8 mouse cellular contexts compared by ENCODE assay signal in genomic region chr9:119322289-119323259, GRCm38 (mm10). TPM values are rescaled to one million over a fixed set of nuclear protein-coding genes. Genes with fewer than 3 reads are reported as not detected.
DNase-seq lines count a peak whose midpoint lies in the region; ATAC-seq and TF ChIP-seq lines count a peak whose summit lies in the region.

Oxsr1 (minus strand) TSS chr9:119322427.

- H3K4me2 ChIP-seq in embryonic facial prominence, embryonic 13.5 days: peak within 1 kb of the TSS; percentile 97
- H3K4me2 ChIP-seq in limb, embryonic 12.5 days: peak within 1 kb of the TSS; percentile 92
- peak within 1 kb of the TSS; percentile 68 for H3K4me2 ChIP-seq in midbrain, embryonic 15.5 days

- H3K27ac ChIP-seq in embryonic facial prominence, embryonic 13.5 days: peak within 1 kb of the TSS; percentile 89
- peak within 1 kb of the TSS; percentile 100 for H3K27ac ChIP-seq in kidney, adult 2 months (ENCODE audit: insufficient read depth, low read depth, low read length)
- H3K27ac ChIP-seq in limb, embryonic 12.5 days: peak within 1 kb of the TSS; percentile 84
- peak within 1 kb of the TSS; percentile 92 for H3K27ac ChIP-seq in midbrain, embryonic 15.5 days
- peak within 1 kb of the TSS; percentile 100 for H3K27ac ChIP-seq in spleen, adult 2 months (ENCODE audit: insufficient read depth, low read length)

- TF ChIP-seq POLR2A in kidney, adult 2 months (IDR thresholded peaks at IDR 0.05; ENCODE audit: low read depth, low read length): no peak
- peak; percentile 57 for TF ChIP-seq POLR2A in spleen, adult 2 months (IDR thresholded peaks at IDR 0.05; ENCODE audit: low read depth, low read length)

- ATAC-seq in embryonic facial prominence, embryonic 13.5 days (ENCODE audit: insufficient number of reproducible peaks, insufficient read depth, low FRiP score, low TSS enrichment, low read depth): peak; percentile 95
- peak; percentile 97 for ATAC-seq in limb, embryonic 12.5 days (ENCODE audit: insufficient number of reproducible peaks, insufficient read depth, low FRiP score, low TSS enrichment, low read depth)
- ATAC-seq in midbrain, embryonic 15.5 days (replicated peaks): peak; percentile 97

- TF ChIP-seq CTCF in kidney, adult 2 months (conservative IDR thresholded peaks at IDR 0.05; ENCODE audit: insufficient read depth, insufficient read length, low read depth, low read length): peak; percentile 40
- TF ChIP-seq CTCF in spleen, adult 2 months (IDR thresholded peaks at IDR 0.05; ENCODE audit: extremely low read depth, insufficient read depth, insufficient read length, insufficient replicate concordance): no peak

- H3K9me3 ChIP-seq in embryonic facial prominence, embryonic 13.5 days: no peaks in the 10 kb centered on the region
- H3K9me3 ChIP-seq in limb, embryonic 12.5 days: no peaks in the 10 kb centered on the region
- H3K9me3 ChIP-seq in midbrain, embryonic 15.5 days: no peaks in the 10 kb centered on the region

- peak within 1 kb of the TSS; percentile 85 for H3K9ac ChIP-seq in embryonic facial prominence, embryonic 13.5 days
- H3K9ac ChIP-seq in limb, embryonic 12.5 days (replicated peaks): peak within 1 kb of the TSS; percentile 77
- peak within 1 kb of the TSS; percentile 72 for H3K9ac ChIP-seq in midbrain, embryonic 15.5 days

- peak; percentile 99 for DNase-seq in 3134 (ENCODE audit: extremely low read depth, insufficient read length, low spot score)
- DNase-seq in adrenal gland, postnatal 36 days: peak; percentile 99
- peak; percentile 100 for DNase-seq in heart, adult 18-20 months
- peak; percentile 100 for DNase-seq in kidney, adult 2 months
- DNase-seq in spleen, adult 2 months (ENCODE audit: low read depth in 1 of 2, low spot score in 2 of 2): peak; percentile 97 to 99

- under 1% methylated on average over 76 of the region's 76 CpGs for WGBS in embryonic facial prominence, embryonic 13.5 days
- under 1% methylated on average over 76 of the region's 76 CpGs for WGBS in kidney, adult 2 months
- under 1% methylated on average over 76 of the region's 76 CpGs for WGBS in limb, embryonic 12.5 days
- under 1% methylated on average over 76 of the region's 76 CpGs for WGBS in midbrain, embryonic 15.5 days
- WGBS in spleen, adult 2 months: under 1% methylated on average over 76 of the region's 76 CpGs

- peak within 1 kb of the TSS; percentile 90 for H3K4me3 ChIP-seq in embryonic facial prominence, embryonic 13.5 days
- H3K4me3 ChIP-seq in kidney, adult 2 months (ENCODE audit: insufficient read depth, low read depth, low read length): peak within 1 kb of the TSS; percentile 72
- peak within 1 kb of the TSS; percentile 88 for H3K4me3 ChIP-seq in limb, embryonic 12.5 days (replicated peaks)
- H3K4me3 ChIP-seq in midbrain, embryonic 15.5 days: peak within 1 kb of the TSS; percentile 95
- H3K4me3 ChIP-seq in spleen, adult 2 months (ENCODE audit: extremely low read depth, insufficient read depth, insufficient read length): peak within 1 kb of the TSS; percentile 92

- H3K27me3 ChIP-seq in embryonic facial prominence, embryonic 13.5 days: no peaks in the 10 kb centered on the region
- H3K27me3 ChIP-seq in kidney, adult 2 months (replicated peaks; ENCODE audit: control insufficient read depth, insufficient read depth, low read length): no peaks in the 10 kb centered on the region
- H3K27me3 ChIP-seq in limb, embryonic 12.5 days: no peaks in the 10 kb centered on the region
- no peaks in the 10 kb centered on the region for H3K27me3 ChIP-seq in midbrain, embryonic 15.5 days (replicated peaks)
- H3K27me3 ChIP-seq in spleen, adult 2 months (ENCODE audit: control insufficient read depth, insufficient read depth, low read length): no peaks in the 10 kb centered on the region

- H3K4me1 ChIP-seq in embryonic facial prominence, embryonic 13.5 days: peaks cover 19% of the 10 kb centered on the region
- H3K4me1 ChIP-seq in kidney, adult 2 months (ENCODE audit: control insufficient read depth, insufficient read depth, low read length): peaks cover 6% of the 10 kb centered on the region; the same call in 1 of the 2 replicates
- peaks cover 16% of the 10 kb centered on the region for H3K4me1 ChIP-seq in limb, embryonic 12.5 days (replicated peaks)
- H3K4me1 ChIP-seq in midbrain, embryonic 15.5 days: peaks cover 24% of the 10 kb centered on the region
- H3K4me1 ChIP-seq in spleen, adult 2 months (ENCODE audit: control insufficient read depth, insufficient read depth, insufficient read length): peaks cover 14% of the 10 kb centered on the region

- no peaks in the 10 kb centered on the region for H3K36me3 ChIP-seq in embryonic facial prominence, embryonic 13.5 days
- no peaks in the 10 kb centered on the region for H3K36me3 ChIP-seq in kidney, adult 2 months (ENCODE audit: control insufficient read depth, insufficient read depth, low read length)
- peaks cover 5% of the 10 kb centered on the region; the same call in 1 of the 2 replicates for H3K36me3 ChIP-seq in limb, embryonic 12.5 days
- no peaks in the 10 kb centered on the region for H3K36me3 ChIP-seq in midbrain, embryonic 15.5 days (replicated peaks)
- no peaks in the 10 kb centered on the region for H3K36me3 ChIP-seq in spleen, adult 2 months (ENCODE audit: control insufficient read depth, insufficient read depth, low read length)

RNA-seq across cellular contexts. Expression of gene Oxsr1, which starts in this region (rescaled TPM):
- total RNA-seq in adrenal gland, postnatal 36 days (2021): 10 to 100 TPM; 32.1 to 35.7 TPM
- 11.2 and 11.7 TPM in 2 replicates for polyA plus RNA-seq in embryonic facial prominence, embryonic 13.5 days (2015; fragmentation: Nextera tagmentation; extraction: Ambion mirVana)
- total RNA-seq in heart, adult 18-20 months (2021): 10 to 100 TPM; 51.0 to 52.6 TPM
- polyA plus RNA-seq in kidney, adult 2 months (2012; rRNA removed): 16.2 and 16.3 TPM in 2 replicates
- 16.0 and 17.0 TPM in 2 replicates for polyA plus RNA-seq in limb, embryonic 12.5 days (2016; fragmentation: Nextera tagmentation; extraction: Ambion mirVana)
- 14.2 and 14.5 TPM in 2 replicates for polyA plus RNA-seq in midbrain, embryonic 15.5 days (2015; fragmentation: Nextera tagmentation; extraction: Ambion mirVana)
- polyA plus RNA-seq in spleen, adult 2 months (2012; rRNA removed): 9.4 and 9.5 TPM in 2 replicates

Comparison
In these comparisons a context has a peak if more than half of its experiments do, and no peak if none do; other contexts are left out.
1. Peak in every context shown above with its lines: DNase-seq, ATAC-seq, H3K4me3 ChIP-seq and H3K27ac ChIP-seq.